Mouse (Mus musculus): ENCODE measurements around the gene Efhd2.

- TF ChIP-seq CTCF (IDR thresholded peaks at IDR 0.05) (no peak), EP300 (IDR thresholded peaks at IDR 0.05) (no peak)
These were observed 39.3 kb upstream of the Efhd2 start for GRCm38 (mm10) chr4:141914040-141914439.

Data from lung, postnatal 0 days (tissue).